Mouse (Mus musculus) retina, postnatal 1 day (tissue): ENCODE measurements around the gene Naa38.

Experiments
- DNase-seq: peaks from one replicate; pipeline ENCODE4 v3.0.0-alpha.2; 2012

Gene Naa38

GRCm38 (mm10) chr11:69443328-69443727 is 48.0 kb downstream of the Naa38 start:
- no peak for DNase-seq
